Mouse (Mus musculus): ENCODE measurements around the gene Wdr89.

GRCm38 (mm10) chr12:75706670-75707069, 37.3 kb upstream of the Wdr89 start:
- TF ChIP-seq MAFK (IDR thresholded peaks at IDR 0.05; ENCODE audit: insufficient read depth, low read depth, low read length), result no peak
- TF ChIP-seq HCFC1 (IDR thresholded peaks at IDR 0.05; ENCODE audit: borderline replicate concordance, insufficient read depth, low read length), result no peak

All from ES-E14 (cell line).